Mouse (Mus musculus): ENCODE data around the gene Mfsd2b.
A peak's percentile ranks its signal among the peaks of the same experiment; 100 is the strongest.

Gene Mfsd2b

GRCm38 (mm10) chr12:4813636-4814035, 60.5 kb downstream of the Mfsd2b start:
- DNase-seq (ENCODE audit: low read depth), result peak; percentile 31

Measured in NIH3T3 (cell line).